Mouse (Mus musculus): Measurements from ENCODE around the gene Dact3.

- TF ChIP-seq CTCF (IDR thresholded peaks at IDR 0.05; ENCODE audit: borderline replicate concordance, control insufficient read depth, extremely low read depth, insufficient read depth, low read length, poor library complexity) (no peak), POLR2A (IDR thresholded peaks at IDR 0.05; ENCODE audit: control insufficient read depth, extremely low read depth, insufficient read depth, low read length, poor library complexity) (no peak)
Measured at GRCm38 (mm10) chr7:16905491-16906021, 30.4 kb downstream of the Dact3 start.

Data from thymus, adult 2 months (tissue).